9 mouse cellular contexts compared by ENCODE assay signal in the genomic region with DNA sequence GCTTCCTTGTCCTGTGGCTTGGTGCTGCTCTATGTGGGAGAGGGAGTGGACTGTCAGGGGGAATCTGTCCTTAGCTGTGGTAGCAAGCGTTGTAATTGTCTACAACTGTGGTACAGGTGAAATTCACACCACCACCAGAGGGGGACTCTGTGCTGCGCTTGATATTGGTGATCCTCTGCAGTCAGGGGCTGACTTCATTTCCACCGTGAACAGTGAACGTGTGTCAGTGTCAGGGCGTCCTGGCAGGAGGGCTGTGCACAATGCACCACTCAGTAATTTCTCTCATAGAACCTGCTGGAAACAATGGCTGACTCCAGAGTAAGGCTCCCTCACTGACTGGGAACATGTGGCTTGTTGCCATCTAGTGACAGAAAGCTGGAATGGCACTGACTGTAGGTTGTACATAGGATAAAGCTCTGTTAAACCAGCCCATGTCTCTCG.
A peak's percentile ranks its signal among the peaks of the same experiment; 100 is the strongest.
DNase-seq lines count a peak whose midpoint lies in the region; ATAC-seq and TF ChIP-seq lines count a peak whose summit lies in the region.
"Had no signal": no experiment of that assay in that cellular context is flagged by ENCODE, and none has a peak within 500 bp of the region (broad histone marks: within the 10 kb centered on the region; RNA-seq: fewer than 3 reads in every experiment).

No protein-coding gene starts in this region.

- H3K9ac ChIP-seq in heart, postnatal 0 days (replicated peaks; ENCODE audit: low read depth, low read length) = no peak overlapping the region
- H3K9ac ChIP-seq in liver, embryonic 11.5 days (ENCODE audit: low read depth, low read length) = no peak overlapping the region
- no peak overlapping the region for H3K9ac ChIP-seq in neural tube, embryonic 12.5 days
- H3K9ac ChIP-seq: embryonic facial prominence, embryonic 12.5 days had no signal

- no peak overlapping the region for H3K4me2 ChIP-seq in heart, postnatal 0 days (ENCODE audit: low read depth, low read length)
- no peak overlapping the region for H3K4me2 ChIP-seq in liver, embryonic 11.5 days
- no peak overlapping the region for H3K4me2 ChIP-seq in neural tube, embryonic 12.5 days (replicated peaks)
- H3K4me2 ChIP-seq: embryonic facial prominence, embryonic 12.5 days had no signal

- no peaks in the 10 kb centered on the region for H3K36me3 ChIP-seq in heart, postnatal 0 days (replicated peaks; ENCODE audit: control insufficient read depth, insufficient read depth, low read length)
- no peaks in the 10 kb centered on the region for H3K36me3 ChIP-seq in liver, embryonic 11.5 days (ENCODE audit: control insufficient read depth, insufficient read depth, low read length)
- no peaks in the 10 kb centered on the region for H3K36me3 ChIP-seq in neural tube, embryonic 12.5 days
- H3K36me3 ChIP-seq: embryonic facial prominence, embryonic 12.5 days had no signal

- TF ChIP-seq POLR2A in cortical plate, adult 2 months (IDR thresholded peaks at IDR 0.05; ENCODE audit: extremely low read depth, insufficient read depth, low read length) = no peak

- DNase-seq in urinary bladder, postnatal 14 days (ENCODE audit: low spot score) = peak; percentile 28
- no peak for DNase-seq in urinary bladder, postnatal 10 days (ENCODE audit: low spot score)
- DNase-seq in heart, postnatal 0 days (ENCODE audit: low spot score) = peak; percentile 81
- DNase-seq in kidney, postnatal 10 days = peak; percentile 68
- DNase-seq in liver, embryonic 11.5 days (ENCODE audit: low spot score) = peak; percentile 34
- no peak for DNase-seq in spleen, adult 12 weeks (ENCODE audit: low spot score)

- no peaks in the 10 kb centered on the region for H3K4me1 ChIP-seq in cortical plate, adult 2 months (ENCODE audit: control insufficient read depth, insufficient read depth, low read length)
- no peaks in the 10 kb centered on the region for H3K4me1 ChIP-seq in heart, postnatal 0 days (ENCODE audit: control insufficient read depth, insufficient read depth)
- no peaks in the 10 kb centered on the region for H3K4me1 ChIP-seq in liver, embryonic 11.5 days (replicated peaks; ENCODE audit: control insufficient read depth, insufficient read depth, low read length)
- H3K4me1 ChIP-seq in neural tube, embryonic 12.5 days = no peaks in the 10 kb centered on the region
- H3K4me1 ChIP-seq: embryonic facial prominence, embryonic 12.5 days had no signal

- peak; percentile 77 for TF ChIP-seq CTCF in cortical plate, adult 2 months (IDR thresholded peaks at IDR 0.05; ENCODE audit: extremely low read depth, insufficient read depth, low read length)
- TF ChIP-seq CTCF in heart, postnatal 0 days (IDR thresholded peaks at IDR 0.05; ENCODE audit: low read depth) = peak; percentile 75

- ATAC-seq in heart, postnatal 0 days (ENCODE audit: insufficient read depth, low read depth) = peak; percentile 79
- 0 out of 2 replicates have a peak, but pooled peaks have one; percentile 15 for ATAC-seq in liver, embryonic 11.5 days (replicated peaks; ENCODE audit: low FRiP score)
- ATAC-seq in neural tube, embryonic 12.5 days (ENCODE audit: low FRiP score, low read depth) = peak; percentile 86

- no peak overlapping the region for H3K4me3 ChIP-seq in cortical plate, adult 2 months (ENCODE audit: insufficient read depth, low read length)
- no peak overlapping the region for H3K4me3 ChIP-seq in heart, postnatal 0 days (ENCODE audit: low read depth, low read length)
- H3K4me3 ChIP-seq in liver, embryonic 11.5 days (ENCODE audit: low read depth, low read length) = no peak overlapping the region
- no peak overlapping the region for H3K4me3 ChIP-seq in neural tube, embryonic 12.5 days
- H3K4me3 ChIP-seq: embryonic facial prominence, embryonic 12.5 days had no signal

- no peaks in the 10 kb centered on the region for H3K9me3 ChIP-seq in heart, postnatal 0 days (replicated peaks; ENCODE audit: control insufficient read depth, low read length)
- no peaks in the 10 kb centered on the region for H3K9me3 ChIP-seq in liver, embryonic 11.5 days (ENCODE audit: control insufficient read depth, low read length)
- no peaks in the 10 kb centered on the region for H3K9me3 ChIP-seq in neural tube, embryonic 12.5 days
- H3K9me3 ChIP-seq: embryonic facial prominence, embryonic 12.5 days had no signal

- H3K27me3 ChIP-seq in heart, postnatal 0 days (ENCODE audit: control insufficient read depth, insufficient read depth, low read length) = no peaks in the 10 kb centered on the region
- H3K27me3 ChIP-seq in liver, embryonic 11.5 days (replicated peaks; ENCODE audit: control insufficient read depth, insufficient read depth, low read length) = no peaks in the 10 kb centered on the region
- no peaks in the 10 kb centered on the region for H3K27me3 ChIP-seq in neural tube, embryonic 12.5 days (replicated peaks)
- H3K27me3 ChIP-seq: embryonic facial prominence, embryonic 12.5 days had no signal

- no peak for TF ChIP-seq EP300 in heart, postnatal 0 days (IDR thresholded peaks at IDR 0.05; ENCODE audit: low read depth)

- WGBS in heart, postnatal 0 days = 34% methylated on average over 6 of the region's 6 CpGs
- 30% methylated on average over 6 of the region's 6 CpGs for WGBS in liver, embryonic 11.5 days
- 21% methylated on average over 6 of the region's 6 CpGs for WGBS in neural tube, embryonic 12.5 days

- H3K27ac ChIP-seq in cortical plate, adult 2 months (ENCODE audit: insufficient read depth, low read length) = no peak overlapping the region
- no peak overlapping the region for H3K27ac ChIP-seq in heart, postnatal 0 days (ENCODE audit: low read depth)
- no peak overlapping the region for H3K27ac ChIP-seq in liver, embryonic 11.5 days (ENCODE audit: low read depth, low read length)
- no peak overlapping the region for H3K27ac ChIP-seq in neural tube, embryonic 12.5 days
- H3K27ac ChIP-seq: embryonic facial prominence, embryonic 12.5 days had no signal

Comparison
In these comparisons a context has a peak if more than half of its experiments do, and no peak if none do; other contexts are left out.
1. DNase-seq: peak in urinary bladder, postnatal 14 days (single experiment), heart, postnatal 0 days (single experiment), kidney, postnatal 10 days (single experiment) and liver, embryonic 11.5 days (single experiment); none in urinary bladder, postnatal 10 days (single experiment) and spleen, adult 12 weeks (single experiment).
2. ATAC-seq: peak in every context shown above with its lines; median percentile 86 in neural tube, embryonic 12.5 days; 79 in heart, postnatal 0 days; 15 in liver, embryonic 11.5 days.